10 mouse cellular contexts compared by ENCODE assay signal in genomic region chr2:163661371-163661850, GRCm38 (mm10). TPM values are rescaled to one million over a fixed set of nuclear protein-coding genes. Genes with fewer than 3 reads are reported as not detected.
DNase-seq lines count a peak whose midpoint lies in the region; ATAC-seq and TF ChIP-seq lines count a peak whose summit lies in the region.
"Had no signal": no experiment of that assay in that cellular context is flagged by ENCODE, and none has a peak within 500 bp of the region (broad histone marks: within the 10 kb centered on the region; RNA-seq: fewer than 3 reads in every experiment).

No protein-coding gene starts in this region.

- H3K4me1 ChIP-seq in kidney, embryonic 16.5 days (ENCODE audit: insufficient read depth, low read length): peaks cover 31% of the 10 kb centered on the region
- H3K4me1 ChIP-seq in small intestine, adult 2 months (ENCODE audit: control insufficient read depth, insufficient read depth, insufficient read length, low read length): peaks cover 34% of the 10 kb centered on the region

- peak; percentile 86 for DNase-seq in heart, adult 11 months
- DNase-seq in heart, adult 9 months (ENCODE audit: low spot score in 2 of 2): no peak
- peak; percentile 91 for DNase-seq in right cerebral cortex, adult 18-20 months
- DNase-seq in right cerebral cortex, postnatal 4 days: no peak
- no peak for DNase-seq in cerebellum, postnatal 14 days
- no peak for DNase-seq in cerebellum, adult 18-20 months
- DNase-seq: gastrocnemius, postnatal 10 days had no signal

- H3K9me3 ChIP-seq in kidney, embryonic 16.5 days (ENCODE audit: low read length): no peaks in the 10 kb centered on the region

- no peak for TF ChIP-seq CTCF in small intestine, adult 2 months (IDR thresholded peaks at IDR 0.05; ENCODE audit: extremely low read depth, insufficient read length, insufficient replicate concordance, low read depth, low read length)

- H3K27ac ChIP-seq in kidney, embryonic 16.5 days (ENCODE audit: low read length): peak overlapping the region; percentile 74
- peak overlapping the region; percentile 99 for H3K27ac ChIP-seq in small intestine, adult 2 months (ENCODE audit: insufficient read depth, low read depth, low read length)
- H3K27ac ChIP-seq: liver, embryonic 14.5 days had no signal

- H3K9ac ChIP-seq in kidney, embryonic 16.5 days (replicated peaks; ENCODE audit: low read length): no peak overlapping the region; the same call in 1 of the 2 replicates
- H3K9ac ChIP-seq: liver, embryonic 14.5 days had no signal

- H3K36me3 ChIP-seq in kidney, embryonic 16.5 days (ENCODE audit: insufficient read depth, low read length): no peaks in the 10 kb centered on the region
- H3K36me3 ChIP-seq in small intestine, adult 2 months (ENCODE audit: control insufficient read depth, insufficient read depth, low read length): 0 out of 2 replicates have a peak, but pooled peaks cover 1% of the 10 kb centered on the region

- WGBS in kidney, embryonic 16.5 days: 31% methylated on average over 6 of the region's 6 CpGs
- WGBS in small intestine, adult 2 months: 33% methylated on average over 6 of the region's 6 CpGs

- no peak overlapping the region for H3K4me2 ChIP-seq in kidney, embryonic 16.5 days (replicated peaks; ENCODE audit: low read depth, low read length)

- no peak for TF ChIP-seq POLR2A in small intestine, adult 2 months (IDR thresholded peaks at IDR 0.05; ENCODE audit: low read depth, low read length)

- no peaks in the 10 kb centered on the region for H3K27me3 ChIP-seq in kidney, embryonic 16.5 days (ENCODE audit: insufficient read depth, low read length)
- H3K27me3 ChIP-seq in small intestine, adult 2 months (ENCODE audit: control insufficient read depth, insufficient read depth, low read length): no peaks in the 10 kb centered on the region

- H3K4me3 ChIP-seq in kidney, embryonic 16.5 days (ENCODE audit: low read length): no peak overlapping the region
- H3K4me3 ChIP-seq in small intestine, adult 2 months (ENCODE audit: low read depth, low read length): 0 out of 2 replicates have a peak overlapping the region, but pooled peaks have one; percentile 7

- peak; percentile 82 for ATAC-seq in kidney, embryonic 16.5 days (ENCODE audit: low FRiP score, low TSS enrichment)

RNA-seq across cellular contexts. Expression of gene Pkig, which starts 3.2 kb away (rescaled TPM):
- polyA plus RNA-seq in kidney, embryonic 16.5 days (2015; fragmentation: Nextera tagmentation; extraction: Ambion mirVana): 180 and 187 TPM in 2 replicates
- polyA plus RNA-seq in small intestine, adult 2 months (2012; rRNA removed): 82.0 and 143 TPM in 2 replicates

RNA-seq across cellular contexts. Expression of gene Serinc3, which starts 16.5 kb away (rescaled TPM):
- 48.9 and 50.1 TPM in 2 replicates for polyA plus RNA-seq in kidney, embryonic 16.5 days (2015; fragmentation: Nextera tagmentation; extraction: Ambion mirVana)
- polyA plus RNA-seq in small intestine, adult 2 months (2012; rRNA removed): 121 and 262 TPM in 2 replicates

RNA-seq across cellular contexts. Expression of gene Ttpal, which starts 59.3 kb away (rescaled TPM):
- 34.0 and 35.7 TPM in 2 replicates for polyA plus RNA-seq in kidney, embryonic 16.5 days (2015; fragmentation: Nextera tagmentation; extraction: Ambion mirVana)
- 8.3 and 16.0 TPM in 2 replicates for polyA plus RNA-seq in small intestine, adult 2 months (2012; rRNA removed)

Comparison
In these comparisons a context has a peak if more than half of its experiments do, and no peak if none do; other contexts are left out.
1. DNase-seq: peak in heart, adult 11 months (single experiment) and right cerebral cortex, adult 18-20 months (single experiment); none in heart, adult 9 months (0 of 2), right cerebral cortex, postnatal 4 days (single experiment), cerebellum, postnatal 14 days (0 of 2) and cerebellum, adult 18-20 months (0 of 2).